Mouse (Mus musculus) brain, embryonic 14.5 days (tissue): ENCODE measurements at regions not wholly inside any gene's neighbourhood (a gene's known extent, or its start where the extent isn't known, plus 50 kb on each side); places are given as distances from the start of the nearest gene placed in this dataset.

Source experiments
- DNase-seq: peaks from one replicate; pipeline ENCODE4 v3.0.0-alpha.2; 2011; ENCODE audit warnings: low read depth
- CTCF ChIP-seq: fragments of 200-500 bp; IDR thresholded peaks from 2 replicates; pipeline ENCODE4 v1.5.1; 2012; ENCODE audit warnings: inconsistent platforms, mild to moderate bottlenecking, moderate library complexity, borderline replicate concordance; ENCODE audit not compliant: insufficient read depth, insufficient read length; ENCODE audit errors: extremely low read depth
- POLR2A ChIP-seq: fragments of 200-500 bp; IDR thresholded peaks from 2 replicates; pipeline ENCODE4 v1.6.1; 2012; ENCODE audit warnings: mild to moderate bottlenecking, inconsistent platforms, borderline replicate concordance; ENCODE audit not compliant: poor library complexity, insufficient read depth, insufficient read length, severe bottlenecking; ENCODE audit errors: extremely low read depth

DNA sequence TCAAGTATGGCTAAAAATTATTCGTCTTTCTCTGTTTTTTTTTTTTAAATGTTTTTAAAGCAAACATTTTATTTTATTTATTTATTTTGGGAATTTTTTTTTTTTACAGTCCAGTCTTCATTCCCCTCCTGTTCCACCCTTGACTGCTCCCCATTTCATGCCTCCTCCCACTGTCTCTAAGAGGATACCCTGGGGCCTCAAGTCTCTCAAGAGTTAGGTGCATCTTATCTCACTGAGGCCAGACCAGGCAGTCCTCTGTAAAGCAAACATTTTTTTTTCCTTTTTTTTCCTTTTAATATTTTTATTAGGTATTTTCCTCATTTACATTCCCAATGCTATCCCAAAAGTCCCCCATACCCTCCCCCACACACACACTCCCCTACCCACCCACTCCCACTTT, 290.1 kb upstream of the Atp2b1 start:
- no peak for DNase-seq
- TF ChIP-seq POLR2A (no peak), CTCF (no peak)

DNA sequence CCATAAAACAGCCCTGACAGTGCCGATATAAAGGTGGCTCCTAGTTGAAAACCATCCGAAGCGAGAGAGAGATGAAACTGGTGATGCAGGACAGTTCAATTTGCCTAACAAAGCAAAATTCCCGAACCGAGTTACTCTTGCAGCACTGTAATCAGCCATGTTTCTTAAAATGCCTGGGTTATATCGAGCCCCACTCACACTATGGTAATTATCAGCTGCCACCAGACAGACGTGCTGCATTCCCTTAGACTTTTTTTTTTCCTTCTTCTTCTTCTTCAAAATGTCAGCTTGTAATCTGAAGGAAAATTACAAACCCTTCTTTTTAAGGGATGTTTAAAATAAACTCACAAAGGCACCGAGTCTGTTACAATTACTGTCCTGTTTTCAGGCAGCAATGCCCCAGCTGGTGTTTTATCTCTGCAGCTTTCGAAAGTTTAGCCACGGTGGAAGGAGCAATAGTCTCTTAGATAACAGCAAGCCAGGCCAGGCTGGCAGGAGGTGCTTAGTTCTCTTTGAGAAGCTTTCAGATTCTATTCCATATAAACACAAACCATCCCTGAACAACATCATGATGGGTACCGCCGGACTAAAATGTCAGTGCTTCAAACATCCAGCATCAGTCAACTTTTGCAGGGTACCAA, 289.4 kb upstream of the Atp2b1 start:
- TF ChIP-seq CTCF: no peak
- TF ChIP-seq POLR2A: no peak
- DNase-seq: peak; percentile 20

GRCm38 (mm10) chr10:98628191-98628590, 286.0 kb upstream of the Atp2b1 start:
- no peak for DNase-seq
- TF ChIP-seq CTCF: no peak
- no peak for TF ChIP-seq POLR2A

DNA sequence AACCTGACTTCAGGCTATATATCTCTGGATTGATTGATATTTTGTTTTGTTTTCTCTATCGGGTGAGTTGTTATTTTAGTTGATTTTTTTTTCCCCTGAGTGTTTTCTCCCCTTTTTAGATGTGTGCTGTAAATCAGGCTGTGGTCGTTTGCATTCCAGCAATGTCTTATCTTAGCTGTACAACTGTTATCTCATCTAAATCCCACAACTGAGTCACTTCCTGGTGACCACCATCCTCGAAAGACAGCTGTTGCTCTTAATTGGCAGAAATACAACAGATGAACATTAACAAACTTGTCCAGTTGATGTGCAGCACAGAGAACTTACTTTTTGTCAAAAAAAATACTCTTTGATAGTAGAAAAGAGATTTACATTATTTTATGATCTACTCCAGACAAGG, 285.0 kb upstream of the Atp2b1 start:
- TF ChIP-seq POLR2A: no peak
- no peak for TF ChIP-seq CTCF
- DNase-seq: no peak

GRCm38 (mm10) chr10:98637759-98638611, 276.2 kb upstream of the Atp2b1 start:
- no peak for DNase-seq
- TF ChIP-seq POLR2A: no peak

DNA sequence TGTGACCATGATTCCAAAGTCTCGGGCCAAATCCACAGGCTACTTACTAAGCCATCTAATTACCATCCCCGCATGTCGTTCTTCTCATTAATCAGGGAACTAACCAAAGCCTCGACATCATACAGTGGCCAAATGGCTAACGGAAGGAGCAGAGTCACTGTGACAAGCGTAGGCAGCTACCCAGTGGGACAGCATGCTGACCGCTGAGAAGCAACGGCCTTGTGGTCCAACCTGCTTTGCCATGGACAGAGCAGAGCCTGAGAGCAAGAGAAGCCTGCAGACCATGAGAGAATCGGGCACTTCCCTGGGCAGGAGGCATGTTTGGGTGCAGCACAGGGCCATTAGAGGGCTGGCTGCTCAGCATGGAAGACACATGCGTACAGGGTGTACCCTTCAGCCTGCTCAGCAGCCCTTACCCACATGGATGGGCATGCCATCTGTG, 268.5 kb upstream of the Atp2b1 start:
- peak; percentile 28 for DNase-seq
- no peak for TF ChIP-seq CTCF

DNA sequence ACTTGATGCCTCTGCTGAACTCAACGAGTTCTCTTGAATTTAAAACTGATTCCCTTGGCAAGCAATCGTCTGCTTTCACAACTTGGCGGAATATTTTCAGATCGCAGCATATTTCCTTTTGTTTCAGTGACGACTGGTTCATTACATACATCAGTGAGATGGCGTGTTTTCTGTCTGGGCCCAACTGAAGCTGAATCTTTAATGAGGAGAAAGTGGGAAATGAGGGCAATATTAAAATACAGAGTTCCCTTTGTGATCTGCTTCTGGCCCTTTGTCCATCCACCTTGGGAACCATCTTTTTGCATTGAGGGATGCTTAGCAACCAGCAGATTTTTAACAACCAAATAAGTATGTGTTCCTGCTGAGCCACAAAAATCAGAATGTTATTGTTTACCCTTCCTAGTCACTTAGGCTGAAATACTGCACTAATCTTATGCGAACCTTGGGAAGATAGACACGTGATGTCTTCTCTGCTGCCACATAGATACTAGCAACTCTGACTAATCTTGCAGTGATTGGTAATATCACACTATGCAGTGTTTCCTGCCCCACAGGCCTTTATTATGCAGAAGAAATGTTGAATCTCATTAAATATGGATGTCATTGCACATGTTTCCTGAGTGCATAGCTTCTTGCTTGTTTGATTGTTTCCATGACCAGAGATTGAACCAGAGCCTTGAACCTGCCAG, 267.8 kb upstream of the Atp2b1 start:
- peak; percentile 66 for DNase-seq

DNA sequence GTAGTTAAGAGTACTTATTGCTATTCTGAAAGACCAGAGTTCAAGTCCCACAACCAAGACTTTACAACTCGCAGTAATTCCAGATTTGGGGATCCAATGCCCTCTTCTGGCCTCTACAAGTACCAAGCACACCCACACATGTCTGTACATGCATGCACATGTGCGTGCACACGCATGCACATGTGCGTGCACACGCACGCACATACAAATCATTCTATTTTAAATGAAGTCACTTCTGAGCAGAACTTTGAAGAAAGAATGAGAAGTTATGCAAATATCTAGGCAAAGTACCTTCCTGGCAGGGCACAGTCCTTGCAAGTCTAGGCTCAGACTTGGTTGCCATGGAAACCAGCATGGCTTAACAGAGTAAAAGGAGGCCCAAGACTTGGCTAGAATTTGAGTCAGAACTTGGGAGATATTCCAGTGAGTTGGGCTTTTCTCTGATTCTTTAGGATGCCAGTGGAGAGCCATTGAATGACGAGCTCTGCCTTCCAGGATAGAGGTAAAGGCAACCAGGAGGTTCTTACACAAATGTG, 265.4 kb upstream of the Atp2b1 start:
- no peak for TF ChIP-seq POLR2A
- TF ChIP-seq CTCF: no peak
- DNase-seq: peak; percentile 48

More for the DNA sequence above, 267.8 kb upstream of the Atp2b1 start:
- TF ChIP-seq POLR2A (no peak), CTCF (no peak)

DNA sequence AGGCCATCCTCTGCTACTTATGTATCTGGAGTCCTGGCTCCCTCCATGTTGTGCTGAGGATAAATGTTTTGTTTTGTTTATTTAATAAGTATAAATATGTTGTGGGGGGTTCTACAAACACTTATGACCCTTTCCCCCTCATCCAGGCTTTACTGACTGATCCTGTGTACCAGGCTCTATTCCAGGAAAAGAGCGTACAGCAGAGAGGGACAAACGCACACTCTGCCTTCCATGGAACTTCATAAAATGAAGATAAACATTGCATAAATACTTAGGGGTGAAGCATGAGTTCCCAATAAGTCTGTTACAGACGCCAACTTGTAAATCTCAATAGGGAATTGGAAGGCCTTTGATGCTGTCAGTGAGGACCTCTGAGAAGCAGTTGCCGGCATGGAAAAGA, 263.7 kb upstream of the Atp2b1 start:
- no peak for TF ChIP-seq CTCF
- no peak for TF ChIP-seq POLR2A
- no peak for DNase-seq

DNA sequence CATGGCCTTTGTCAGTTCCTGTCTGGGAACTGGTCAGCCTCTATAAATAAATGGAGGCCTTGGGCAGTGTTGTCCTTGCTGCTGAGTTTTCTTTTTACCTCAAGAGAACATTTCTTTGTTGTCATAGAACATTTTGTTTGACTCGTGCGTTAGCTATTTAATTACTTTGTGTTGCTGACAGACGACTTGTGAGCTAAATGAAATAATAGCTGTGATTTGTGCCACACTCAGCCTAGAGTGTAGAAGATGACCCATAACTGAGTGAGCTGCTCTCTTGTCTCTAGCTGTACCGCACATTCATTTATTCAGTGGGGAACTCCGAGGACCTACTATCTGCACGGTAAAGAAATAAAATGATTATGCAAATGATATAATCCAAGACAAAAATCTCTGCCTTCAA, 263.1 kb upstream of the Atp2b1 start:
- TF ChIP-seq CTCF: no peak
- no peak for TF ChIP-seq POLR2A
- no peak for DNase-seq

DNA sequence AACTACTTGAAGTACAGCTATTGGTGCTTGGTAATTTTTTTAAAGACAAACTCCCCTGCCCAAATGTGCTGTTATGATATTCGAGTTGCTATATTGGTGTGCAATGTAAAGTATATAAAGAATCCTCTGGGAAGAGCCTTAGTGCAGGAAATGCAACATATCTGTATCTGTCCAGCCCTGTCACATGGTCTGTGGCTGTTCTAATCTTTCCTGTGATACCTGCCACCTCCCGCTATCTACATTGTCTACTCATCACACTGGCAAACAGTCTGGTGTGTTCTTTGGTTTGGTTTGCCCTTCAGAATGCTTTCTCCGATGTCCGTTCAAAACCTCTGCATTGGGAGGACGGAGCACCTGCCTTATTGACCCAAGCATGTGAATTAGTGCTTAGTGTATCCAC, 262.6 kb upstream of the Atp2b1 start:
- DNase-seq: no peak
- TF ChIP-seq CTCF: no peak
- TF ChIP-seq POLR2A: no peak
